Mouse (Mus musculus) liver, embryonic 13.5 days (tissue): ENCODE measurements around the gene Gm10490. TPM values are rescaled to one million over a fixed set of nuclear protein-coding genes. Genes with fewer than 3 reads are reported as not detected.

ENCODE experiments used
- ATAC-seq: fragments of 200-750 bp; cut with Nextera tagmentation; 2 replicates; pipeline ENCODE4 v1.8.0; 2017; ENCODE audit warnings: low read depth, mild to moderate bottlenecking, moderate number of reproducible peaks, moderate library complexity
- DNase-seq: peaks from one replicate; pipeline ENCODE4 v3.0.0; 2022
- H3K27ac ChIP-seq: fragments of 300-500 bp; sonication (generic); 2 replicates; pipeline ENCODE4 v1.5.1; 2015; ENCODE audit warnings: moderate library complexity, mild to moderate bottlenecking, inconsistent platforms
- H3K27me3 ChIP-seq: fragments of 300-500 bp; sonication (generic); 2 replicates; pipeline ENCODE4 v1.6.1; 2015; ENCODE audit warnings: mild to moderate bottlenecking, inconsistent platforms
- H3K36me3 ChIP-seq: fragments of 300-500 bp; sonication (generic); 2 replicates; pipeline ENCODE4 v1.6.1; 2015; ENCODE audit warnings: mild to moderate bottlenecking, inconsistent platforms
- H3K4me1 ChIP-seq: fragments of 300-500 bp; sonication (generic); replicated peaks from 2 replicates; pipeline ENCODE4 v1.6.1; 2015; ENCODE audit warnings: inconsistent platforms
- H3K4me2 ChIP-seq: fragments of 300-500 bp; sonication (generic); 2 replicates; pipeline ENCODE4 v1.6.1; 2015; ENCODE audit warnings: inconsistent platforms, mild to moderate bottlenecking, moderate library complexity
- H3K4me3 ChIP-seq: fragments of 300-500 bp; sonication (generic); replicated peaks from 2 replicates; pipeline ENCODE4 v1.5.1; 2015; ENCODE audit warnings: mild to moderate bottlenecking, inconsistent platforms
- H3K9ac ChIP-seq: fragments of 300-500 bp; sonication (generic); 2 replicates; pipeline ENCODE4 v1.6.1; 2015; ENCODE audit warnings: mild to moderate bottlenecking, inconsistent platforms
- H3K9me3 ChIP-seq: fragments of 300-500 bp; sonication (generic); replicated peaks from 2 replicates; pipeline ENCODE4 v1.6.1; 2016; ENCODE audit warnings: inconsistent platforms
- WGBS: fragments of 180-500 bp; shearing (Covaris S2); methylation state at CpG from one replicate; pipeline ENCODE4 v1.1.7; 2015; ENCODE audit not compliant: insufficient replicate concordance; 5-methylcytosine and 5-hydroxymethylcytosine counted together
- polyA plus RNA-seq: library from polyadenylated mRNA; unstranded; fragments of >200 nt; fragmentation: Nextera tagmentation; extraction: Ambion mirVana; gene quantifications from 2 replicates; pipeline ENCODE4 v1.2.1, GENCODE M21; 2015

Gm10490 gene
- polyA plus RNA-seq, 1 experiment from 2014 or later, result not detected

DNA sequence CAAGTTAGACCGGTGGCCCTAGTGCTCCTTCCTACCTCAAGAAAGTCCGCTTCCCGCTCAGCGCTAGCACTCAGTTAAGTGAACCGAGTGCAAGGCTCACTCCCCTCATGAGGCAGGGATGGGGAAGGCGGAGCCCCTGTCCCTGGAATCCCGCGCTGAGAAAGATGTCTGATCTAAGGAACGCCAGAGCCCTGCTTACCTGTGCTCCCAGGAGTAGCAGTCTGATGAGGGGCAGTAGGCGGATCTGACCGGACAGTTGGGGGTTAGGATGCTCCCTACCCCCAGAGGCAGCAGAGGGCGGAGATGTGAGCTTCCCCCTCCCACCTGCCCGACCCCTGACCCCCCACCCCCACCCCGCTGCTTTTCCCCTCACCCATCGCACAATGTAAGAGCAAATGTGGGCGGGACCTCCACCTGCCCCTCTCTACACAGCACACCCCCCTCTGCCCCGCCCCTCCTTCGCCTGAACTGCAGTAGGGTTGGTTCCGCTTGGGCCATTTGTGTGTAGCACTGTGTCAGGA lies 19.0 kb downstream of the Gm10490 start, which contains the start of gene Eras:
Gene Eras, minus strand, starts transcription at position 338 of the 521 bp plus-strand sequence.
- no peak for DNase-seq
- Histone ChIP-seq H3K4me3 (no peak within 1 kb of the TSS), H3K27me3 (peaks cover 65% of the 10 kb centered on the region), H3K9ac (no peak within 1 kb of the TSS), H3K4me2 (no peak within 1 kb of the TSS), H3K36me3 (no peaks in the 10 kb centered on the region), H3K4me1 (no peaks in the 10 kb centered on the region), H3K27ac (no peak within 1 kb of the TSS), H3K9me3 (no peaks in the 10 kb centered on the region)
- no peak for ATAC-seq
- 15% methylated on average over 19 of the region's 19 CpGs for WGBS

DNA sequence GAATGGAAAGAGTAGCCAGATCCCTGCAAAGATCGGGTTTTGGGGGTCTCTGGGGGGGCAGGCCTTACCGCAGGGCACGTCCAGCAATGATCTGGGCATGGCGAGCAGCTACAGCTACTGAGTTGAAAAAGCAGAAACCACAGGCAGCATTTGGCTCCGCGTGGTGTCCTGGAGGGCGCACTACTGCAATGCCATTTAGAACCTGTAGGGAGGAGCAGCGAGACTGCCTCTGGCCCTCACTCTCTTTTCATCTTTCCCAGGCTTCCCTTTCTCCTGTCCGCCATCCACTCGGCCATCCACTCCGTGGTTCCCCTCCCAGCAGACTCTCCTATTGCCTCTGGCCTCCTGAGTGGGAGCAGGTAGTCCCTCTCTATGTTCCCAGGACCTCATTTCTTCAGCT lies 27.5 kb downstream of the Gm10490 start:
- WGBS, result 40% methylated on average over 11 of the region's 11 CpGs
- Histone ChIP-seq H3K36me3 (no peaks in the 10 kb centered on the region), H3K27ac (no peak overlapping the region), H3K4me2 (no peak overlapping the region), H3K9me3 (no peaks in the 10 kb centered on the region), H3K27me3 (no peaks in the 10 kb centered on the region), H3K4me3 (no peak overlapping the region), H3K9ac (no peak overlapping the region), H3K4me1 (no peaks in the 10 kb centered on the region)
- no peak for DNase-seq
- no peak for ATAC-seq

DNA sequence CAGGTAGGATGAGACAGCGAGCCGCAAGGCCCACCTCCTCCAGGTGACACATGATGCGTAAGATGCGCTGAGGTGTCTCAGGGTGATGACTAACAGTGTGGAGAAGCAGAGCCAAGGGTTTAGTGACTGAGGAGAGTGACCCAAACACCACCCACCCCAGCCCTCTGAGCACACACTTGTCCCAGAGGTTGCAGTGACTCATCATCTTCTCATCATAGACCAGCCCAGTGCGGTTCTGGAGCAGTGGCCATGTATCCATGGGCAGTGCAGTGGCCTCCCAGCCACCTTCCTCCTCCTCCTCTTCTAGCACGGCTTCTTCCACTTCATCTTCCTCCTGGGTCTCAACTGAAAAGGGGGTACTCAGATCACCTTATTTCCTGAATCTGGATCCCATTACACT lies 28.3 kb downstream of the Gm10490 start:
- Histone ChIP-seq H3K27me3 (no peaks in the 10 kb centered on the region), H3K9me3 (no peaks in the 10 kb centered on the region), H3K9ac (no peak overlapping the region), H3K4me2 (no peak overlapping the region), H3K36me3 (peaks cover 1% of the 10 kb centered on the region; the same call in 1 of the 2 replicates), H3K27ac (no peak overlapping the region), H3K4me1 (no peaks in the 10 kb centered on the region), H3K4me3 (no peak overlapping the region)
- DNase-seq, result no peak
- no peak for ATAC-seq
- 81% methylated on average over 6 of the region's 6 CpGs for WGBS

DNA sequence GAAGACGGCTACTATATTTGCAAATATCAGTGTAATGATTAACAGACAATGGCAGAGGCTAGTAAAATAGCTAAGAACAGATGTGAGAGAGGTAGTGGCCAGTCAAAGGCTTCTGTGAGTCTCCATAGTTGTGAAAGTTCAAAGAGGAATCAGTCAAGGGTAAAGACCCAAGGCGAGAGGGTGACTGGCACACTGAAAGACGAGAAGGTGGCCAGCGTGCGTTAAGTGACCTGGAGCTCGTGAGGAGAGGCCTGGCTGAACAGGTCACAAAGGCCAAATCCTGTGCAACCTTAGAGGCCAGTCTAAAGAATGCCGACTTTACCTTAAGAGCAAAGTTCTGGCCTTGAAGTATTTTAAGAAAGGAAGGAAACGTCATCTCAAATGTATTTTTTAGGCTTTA lies 36.3 kb downstream of the Gm10490 start:
- no peak for DNase-seq
- no peak for ATAC-seq
- peaks cover 2% of the 10 kb centered on the region; the same call in 1 of the 2 replicates for H3K36me3 ChIP-seq
- WGBS, result 78% methylated on average over 8 of the region's 8 CpGs
- no peaks in the 10 kb centered on the region for H3K27me3 ChIP-seq
- no peaks in the 10 kb centered on the region for H3K9me3 ChIP-seq
- H3K9ac ChIP-seq, result no peak overlapping the region
- H3K4me3 ChIP-seq, result no peak overlapping the region
- H3K4me2 ChIP-seq, result no peak overlapping the region
- H3K27ac ChIP-seq, result no peak overlapping the region
- peaks cover 10% of the 10 kb centered on the region for H3K4me1 ChIP-seq

DNA sequence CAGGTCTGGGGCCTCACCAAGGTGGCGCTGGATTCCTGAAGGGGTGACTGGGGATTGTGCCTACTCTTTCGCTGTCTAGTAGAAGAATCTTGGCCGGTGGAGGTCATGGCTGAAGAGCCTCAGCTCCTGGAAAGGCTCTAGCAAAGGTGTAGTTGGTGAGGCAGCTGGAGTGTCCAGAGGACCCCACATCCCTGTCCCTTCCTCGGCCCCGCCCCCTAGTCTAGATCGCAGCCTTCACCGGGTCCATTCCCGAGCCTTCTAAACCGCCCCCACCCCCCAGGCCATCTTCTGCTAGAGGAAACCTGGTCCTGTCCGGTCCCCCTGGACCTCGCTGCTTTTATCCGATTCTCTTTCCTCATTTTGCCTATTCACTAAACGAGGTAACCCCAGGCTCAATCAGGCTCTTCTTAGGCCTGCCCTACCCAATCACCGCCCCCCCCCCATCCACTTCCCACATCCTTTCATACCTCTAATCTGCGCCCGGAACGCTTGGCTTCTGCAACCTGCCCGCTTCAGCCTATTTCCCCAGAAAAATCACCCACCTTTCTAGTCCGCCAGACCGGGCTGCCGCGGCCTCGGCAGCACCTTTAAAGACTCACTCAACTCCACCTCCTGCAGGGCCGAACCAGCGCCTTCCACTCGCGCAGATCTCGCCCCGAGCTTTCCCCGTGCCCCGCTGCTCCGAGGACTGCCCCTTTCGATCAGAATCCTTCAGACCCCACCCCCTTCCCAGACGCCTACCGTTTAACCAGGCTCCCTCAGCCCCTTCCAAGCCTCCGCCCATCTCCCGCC lies 38.0 kb downstream of the Gm10490 start, which contains the start of gene Hdac6:
Gene Hdac6, minus strand, starts transcription at position 782 of the 792 bp plus-strand sequence.
- Histone ChIP-seq H3K27me3 (no peaks in the 10 kb centered on the region), H3K9ac (peak within 1 kb of the TSS; percentile 69), H3K4me3 (peak within 1 kb of the TSS; percentile 64), H3K9me3 (no peaks in the 10 kb centered on the region), H3K4me2 (peak within 1 kb of the TSS; percentile 76), H3K4me1 (peaks cover 10% of the 10 kb centered on the region), H3K36me3 (peaks cover 2% of the 10 kb centered on the region; the same call in 1 of the 2 replicates), H3K27ac (no peak within 1 kb of the TSS)
- DNase-seq (no peak), ATAC-seq (no peak)
- WGBS, result 12% methylated on average over 37 of the region's 37 CpGs

DNA sequence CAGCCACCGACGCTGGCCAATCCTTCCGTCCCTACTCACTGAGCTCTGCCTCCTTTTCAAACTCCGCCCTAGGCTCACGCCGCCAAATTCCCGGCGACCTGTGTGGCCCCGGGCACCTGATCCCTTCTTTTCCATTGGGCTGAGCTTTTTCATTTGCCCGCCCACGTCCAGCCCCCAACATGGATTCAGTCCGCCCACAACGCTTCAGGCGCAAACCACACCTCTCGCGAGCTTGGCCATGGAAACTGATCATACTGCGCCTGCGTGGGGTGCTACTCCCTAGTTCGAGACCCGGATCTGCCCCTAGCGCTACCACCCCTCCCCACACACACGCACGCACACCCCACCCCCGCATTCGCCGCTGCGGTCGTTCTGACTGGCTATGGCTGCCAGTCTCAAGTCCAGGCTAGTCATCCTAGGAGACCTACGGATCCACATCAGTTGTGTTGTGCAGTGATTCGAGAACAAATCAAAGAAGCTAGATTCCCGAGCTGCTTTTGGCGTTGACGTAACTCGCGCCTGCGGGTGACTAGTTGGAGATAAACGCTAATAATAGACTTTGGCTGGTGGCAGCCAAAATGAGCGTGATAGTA lies 38.7 kb downstream of the Gm10490 start:
- Histone ChIP-seq H3K9me3 (no peaks in the 10 kb centered on the region), H3K4me2 (peak overlapping the region; percentile 76), H3K36me3 (no peaks in the 10 kb centered on the region), H3K4me3 (peak overlapping the region; percentile 64), H3K27ac (no peak overlapping the region), H3K27me3 (no peaks in the 10 kb centered on the region), H3K9ac (peak overlapping the region; percentile 69), H3K4me1 (peaks cover 10% of the 10 kb centered on the region)
- ATAC-seq (peak; percentile 98), DNase-seq (peak; percentile 91)
- 8% methylated on average over 38 of the region's 38 CpGs for WGBS

DNA sequence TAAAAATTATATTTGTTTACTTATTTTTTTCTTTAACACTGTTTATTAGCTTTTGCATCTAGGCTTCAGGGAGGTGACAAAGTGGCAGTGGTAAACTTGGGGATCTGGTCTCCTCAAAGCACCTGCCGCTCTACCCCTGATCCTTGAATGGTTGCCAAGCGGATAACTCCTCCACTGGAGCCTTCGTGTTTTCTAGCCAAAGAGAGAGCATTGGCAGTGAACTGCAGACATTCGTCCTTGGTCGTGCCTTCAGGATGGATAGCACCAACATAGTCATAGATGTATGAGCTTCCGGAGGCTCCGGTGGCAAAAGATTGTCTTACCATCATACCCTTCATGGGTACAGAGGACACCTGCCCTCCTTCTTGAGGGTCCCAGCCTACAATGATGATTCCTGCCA lies 40.7 kb downstream of the Gm10490 start:
- 78% methylated on average over 7 of the region's 7 CpGs for WGBS

DNA sequence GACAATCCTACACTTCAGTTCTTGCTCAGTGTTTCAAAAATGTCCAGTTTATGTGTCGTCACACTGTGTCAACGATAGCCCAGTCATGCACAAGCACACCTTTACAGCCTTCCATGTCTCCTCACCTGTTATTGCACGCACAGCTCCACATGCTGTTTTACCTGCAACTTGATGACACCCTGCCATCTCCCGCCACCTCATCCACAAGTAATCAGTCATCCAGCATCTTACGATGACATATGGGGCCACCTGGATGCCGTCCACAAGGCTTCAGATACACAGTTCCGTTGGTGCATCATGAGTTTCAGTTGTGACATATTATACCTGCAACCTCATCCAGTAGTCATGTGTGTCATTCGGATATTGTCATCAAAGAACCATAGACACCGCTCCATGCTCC lies 49.5 kb downstream of the Gm10490 start:
- no peak for DNase-seq
- Histone ChIP-seq H3K27ac (no peak overlapping the region), H3K9ac (no peak overlapping the region), H3K27me3 (no peaks in the 10 kb centered on the region), H3K4me1 (peaks cover 14% of the 10 kb centered on the region), H3K36me3 (peaks cover 70% of the 10 kb centered on the region), H3K4me3 (no peak overlapping the region), H3K9me3 (no peaks in the 10 kb centered on the region), H3K4me2 (no peak overlapping the region)
- 84% methylated on average over 9 of the region's 9 CpGs for WGBS
- no peak for ATAC-seq

More for the DNA sequence above, 40.7 kb downstream of the Gm10490 start:
- Histone ChIP-seq H3K36me3 (no peaks in the 10 kb centered on the region), H3K4me2 (no peak overlapping the region), H3K4me1 (peaks cover 10% of the 10 kb centered on the region), H3K27ac (no peak overlapping the region), H3K4me3 (no peak overlapping the region), H3K9me3 (no peaks in the 10 kb centered on the region), H3K27me3 (no peaks in the 10 kb centered on the region), H3K9ac (no peak overlapping the region)
- ATAC-seq (no peak), DNase-seq (no peak)

Other genes starting within 250 kb of the Gm10490 start
- 28.2 and 32.5 TPM in 2 replicates for gene Plp2, start 238.2 kb upstream of the Gm10490 start, polyA plus RNA-seq
- gene Magix, start 228.3 kb upstream of the Gm10490 start, polyA plus RNA-seq, result not detected in 2 replicates
- 15.0 and 17.7 TPM in 2 replicates for gene Gpkow, start 212.4 kb upstream of the Gm10490 start, polyA plus RNA-seq
- gene Wdr45, start 195.2 kb upstream of the Gm10490 start, polyA plus RNA-seq, result 13.3 and 15.2 TPM in 2 replicates
- 0.25 TPM in 1 of 2 replicates, not detected in the other for gene Gm45208, start 187.3 kb upstream of the Gm10490 start, polyA plus RNA-seq
- gene Praf2, start 181.1 kb upstream of the Gm10490 start, polyA plus RNA-seq, result 8.3 and 9.1 TPM in 2 replicates
- 1.7 TPM in 2 replicates for gene Ccdc120, start 158.6 kb upstream of the Gm10490 start, polyA plus RNA-seq
- gene Tfe3, start 147.0 kb upstream of the Gm10490 start, polyA plus RNA-seq, result 8.9 and 10.1 TPM in 2 replicates
- 30.6 and 32.3 TPM in 2 replicates for gene Gripap1, start 119.8 kb upstream of the Gm10490 start, polyA plus RNA-seq
- 0.13 and 0.34 TPM in 2 replicates for gene Kcnd1, start 87.3 kb upstream of the Gm10490 start, polyA plus RNA-seq
- gene Otud5, start 68.2 kb upstream of the Gm10490 start, polyA plus RNA-seq, result 33.8 and 35.7 TPM in 2 replicates
- gene Pim2, start 31.3 kb upstream of the Gm10490 start, polyA plus RNA-seq, result 2.8 and 4.3 TPM in 2 replicates
- 17.1 and 17.8 TPM in 2 replicates for gene Slc35a2, start 25.5 kb upstream of the Gm10490 start, polyA plus RNA-seq
- 58.2 and 60.3 TPM in 2 replicates for gene Pqbp1, start 10.3 kb upstream of the Gm10490 start, polyA plus RNA-seq
- gene Timm17b, start 10.2 kb upstream of the Gm10490 start, polyA plus RNA-seq, result 96.5 and 97.0 TPM in 2 replicates
- gene Gm10491, start 1.7 kb upstream of the Gm10490 start, polyA plus RNA-seq, result not detected in 2 replicates
- gene Pcsk1n, start 10.3 kb downstream of the Gm10490 start, polyA plus RNA-seq, result 0.18 and 0.19 TPM in 2 replicates
- not detected in 2 replicates for gene Eras, start 19.1 kb downstream of the Gm10490 start, polyA plus RNA-seq
- gene Hdac6, start 38.3 kb downstream of the Gm10490 start, polyA plus RNA-seq, result 8.9 and 10.5 TPM in 2 replicates
- gene Gata1, start 68.5 kb downstream of the Gm10490 start, polyA plus RNA-seq, result 135 and 145 TPM in 2 replicates
- gene Glod5, start 109.0 kb downstream of the Gm10490 start, polyA plus RNA-seq, result 0.29 and 0.36 TPM in 2 replicates
- 40.2 and 47.3 TPM in 2 replicates for gene Suv39h1, start 165.2 kb downstream of the Gm10490 start, polyA plus RNA-seq
- gene Was, start 181.0 kb downstream of the Gm10490 start, polyA plus RNA-seq, result 2.4 and 3.4 TPM in 2 replicates
- 6.8 and 7.1 TPM in 2 replicates for gene Wdr13, start 223.3 kb downstream of the Gm10490 start, polyA plus RNA-seq
- 328 and 361 TPM in 2 replicates for gene Rbm3, start 236.3 kb downstream of the Gm10490 start, polyA plus RNA-seq